ENCODE assay signal across 24 mouse cellular contexts in genomic region chr11:28313396-28313795, GRCm38 (mm10). TPM values are rescaled to one million over a fixed set of nuclear protein-coding genes. Genes with fewer than 3 reads are reported as not detected.
"Had no signal": no experiment of that assay in that cellular context is flagged by ENCODE, and none has a peak within 500 bp of the region (broad histone marks: within the 10 kb centered on the region; RNA-seq: fewer than 3 reads in every experiment).

No protein-coding gene starts in this region.

- DNase-seq: gastrocnemius, adult 2 months; gastrocnemius, postnatal 10 days; gastrocnemius, postnatal 25 days; heart, adult 2 months; heart, postnatal 10 days; heart, postnatal 4 days; kidney, adult 18-20 months; kidney, adult 8-10 months; kidney, postnatal 10 days; kidney, postnatal 25 days; kidney, postnatal 4 days; liver; liver, embryonic 13.5 days; liver, postnatal 0 days had no signal

RNA-seq across cellular contexts. Expression of gene Gm6685, which starts 26.3 kb away (rescaled TPM):
- polyA plus RNA-seq: heart, embryonic 10.5 days; heart, embryonic 12.5 days; heart, embryonic 14.5 days; hindbrain, embryonic 14.5 days; intestine, postnatal 0 days; kidney, embryonic 16.5 days; limb, embryonic 12.5 days; limb, embryonic 14.5 days; liver, embryonic 11.5 days; liver, embryonic 13.5 days; liver, embryonic 15.5 days; liver, postnatal 0 days had no signal
